Mouse (Mus musculus) right cerebral cortex, postnatal 4 days (tissue): Measurements from ENCODE around the gene Pole2.

Experiments
- DNase-seq: peaks from one replicate; pipeline ENCODE4 v3.0.0-alpha.2; 2022

The Pole2 gene

GRCm38 (mm10) chr12:69210056-69210979 is 17.7 kb downstream of the Pole2 start:
- no peak for DNase-seq

DNA sequence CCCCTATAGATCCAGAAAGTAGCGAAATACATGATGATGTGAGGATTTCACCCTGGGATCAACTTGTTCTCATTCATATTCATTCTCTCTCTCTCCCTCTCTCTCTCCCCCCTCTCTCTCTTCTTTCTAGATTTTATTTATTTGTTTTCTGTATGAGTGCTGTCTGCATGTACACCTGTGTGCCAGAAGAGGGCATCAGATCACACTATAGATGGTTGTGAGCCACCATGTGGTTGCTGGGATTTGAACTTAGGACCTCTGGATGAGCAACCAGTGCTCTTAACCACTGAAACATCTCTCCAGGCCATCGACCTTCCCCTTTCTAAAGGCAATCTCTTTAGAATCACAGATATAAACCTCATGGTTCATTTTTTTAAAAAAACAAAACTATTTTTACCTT is 19.5 kb downstream of the Pole2 start:
- DNase-seq = no peak

- DNase-seq = no peak
These were observed 20.1 kb downstream of the Pole2 start for GRCm38 (mm10) chr12:69207926-69208325.

DNA sequence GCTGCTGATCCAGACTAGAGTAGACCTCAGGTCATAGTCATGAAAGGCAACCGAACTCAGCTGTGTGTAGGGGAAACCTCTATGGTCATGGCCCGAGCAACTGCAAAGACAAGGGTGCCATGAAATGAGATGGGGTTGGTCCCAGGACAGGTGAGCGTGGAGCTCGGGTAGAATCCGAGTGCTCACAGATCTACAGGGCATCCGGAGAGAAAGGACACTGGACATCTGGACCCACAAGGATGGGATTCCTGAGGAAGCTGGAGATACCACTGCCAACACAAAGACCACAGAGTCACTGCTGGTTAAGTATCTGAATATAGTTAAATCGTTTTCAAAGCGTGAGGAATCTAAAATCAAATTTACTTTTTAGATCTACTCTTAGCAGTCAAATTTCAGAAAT is 20.6 kb downstream of the Pole2 start:
- DNase-seq = no peak

- DNase-seq = no peak
These were observed 23.8 kb downstream of the Pole2 start, which contains the start of gene Gm49384 for GRCm38 (mm10) chr12:69204052-69204833. Gene Gm49384, minus strand, starts transcription at chr12:69204267.

- no peak for DNase-seq
These were observed 29.0 kb downstream of the Pole2 start for GRCm38 (mm10) chr12:69198985-69199384.

- DNase-seq = peak; percentile 57
These were observed 29.8 kb downstream of the Pole2 start, which contains the start of gene Dnaaf2 for GRCm38 (mm10) chr12:69198164-69198535. Gene Dnaaf2, minus strand, starts transcription at chr12:69198429.

DNA sequence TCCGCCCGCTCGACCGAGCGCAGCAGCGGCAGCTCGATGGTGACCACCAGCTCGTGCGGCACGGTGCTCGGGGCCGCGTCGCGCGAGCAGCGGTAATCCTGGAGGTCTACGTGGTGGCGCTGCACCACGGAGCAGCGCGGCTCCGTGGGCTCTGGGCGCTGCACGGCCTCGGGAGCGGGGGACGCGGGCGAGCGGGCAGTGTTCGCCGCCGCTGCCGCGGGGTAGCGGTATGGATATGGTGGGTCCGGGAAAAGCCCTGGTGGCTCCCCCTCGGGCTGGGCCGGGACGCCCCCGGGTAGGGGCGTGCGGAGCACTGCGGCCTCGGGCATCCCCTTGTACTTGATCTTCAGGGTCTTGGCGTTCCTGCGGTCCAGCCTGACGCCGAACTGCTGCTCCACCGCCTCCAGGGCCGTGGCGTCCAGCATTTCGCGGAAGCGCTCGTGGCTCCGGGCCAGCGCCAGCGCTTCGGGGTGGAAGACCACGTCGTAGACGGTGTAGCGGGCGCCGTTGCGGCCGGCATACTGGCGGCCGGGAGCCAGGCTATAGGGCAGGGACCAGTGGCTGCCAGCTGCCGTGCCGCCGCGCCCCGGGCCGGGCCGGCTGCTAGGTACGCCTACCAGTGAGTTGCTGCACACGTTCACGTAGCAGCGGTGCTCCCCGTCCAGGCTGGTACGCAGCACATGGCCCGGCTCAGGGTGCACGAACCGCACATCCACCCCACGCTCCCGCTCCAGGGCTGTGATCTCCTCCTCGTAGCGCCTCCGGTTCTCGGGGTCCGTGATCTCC is 30.4 kb downstream of the Pole2 start:
- peak; percentile 62 for DNase-seq

- DNase-seq = peak; percentile 68
These were observed 31.3 kb downstream of the Pole2 start, which contains the start of gene Gm49383 for GRCm38 (mm10) chr12:69196444-69197377. Gene Gm49383, minus strand, starts transcription at chr12:69197104.

DNA sequence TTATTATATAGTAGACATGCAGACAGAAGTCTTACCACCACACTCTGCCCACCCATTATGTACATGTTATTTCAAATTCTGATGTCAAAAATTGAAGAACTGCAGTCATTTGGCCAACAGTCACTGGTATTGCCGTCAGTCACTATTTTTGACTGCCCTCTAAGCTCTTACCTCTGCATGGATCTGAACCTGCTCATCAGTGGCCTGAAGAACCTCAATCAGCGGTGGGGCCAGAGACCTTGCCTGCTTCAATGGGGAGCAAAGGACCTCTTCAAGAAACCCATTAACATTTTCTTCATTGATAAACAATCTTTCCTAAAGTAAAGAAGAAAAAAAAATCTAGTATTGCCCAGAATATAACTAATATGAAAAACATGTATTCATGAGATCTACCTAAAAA is 35.4 kb downstream of the Pole2 start:
- no peak for DNase-seq

DNA sequence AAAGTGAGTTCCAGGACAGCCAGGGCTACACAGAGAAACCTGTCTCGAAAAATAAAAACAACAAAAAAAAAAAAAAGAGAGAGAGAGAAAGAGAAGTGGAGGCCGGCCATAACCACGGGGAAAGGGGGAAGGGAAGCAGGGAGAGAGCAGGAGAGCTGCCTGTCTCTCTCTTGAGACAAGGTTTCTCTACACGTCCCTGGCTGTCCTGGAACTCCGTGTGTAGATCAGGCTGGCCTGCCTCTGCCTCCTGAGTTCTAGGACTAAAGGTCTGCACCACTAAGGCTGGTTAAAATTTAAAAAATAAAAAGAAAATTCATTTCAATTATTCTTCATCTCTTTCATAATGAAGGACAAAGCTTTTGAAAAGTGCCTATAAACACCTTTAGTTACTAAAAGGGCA is 36.6 kb downstream of the Pole2 start:
- DNase-seq = no peak

GRCm38 (mm10) chr12:69190522-69190921 is 37.5 kb downstream of the Pole2 start:
- no peak for DNase-seq

GRCm38 (mm10) chr12:69190074-69190473 is 37.9 kb downstream of the Pole2 start:
- DNase-seq = no peak

DNA sequence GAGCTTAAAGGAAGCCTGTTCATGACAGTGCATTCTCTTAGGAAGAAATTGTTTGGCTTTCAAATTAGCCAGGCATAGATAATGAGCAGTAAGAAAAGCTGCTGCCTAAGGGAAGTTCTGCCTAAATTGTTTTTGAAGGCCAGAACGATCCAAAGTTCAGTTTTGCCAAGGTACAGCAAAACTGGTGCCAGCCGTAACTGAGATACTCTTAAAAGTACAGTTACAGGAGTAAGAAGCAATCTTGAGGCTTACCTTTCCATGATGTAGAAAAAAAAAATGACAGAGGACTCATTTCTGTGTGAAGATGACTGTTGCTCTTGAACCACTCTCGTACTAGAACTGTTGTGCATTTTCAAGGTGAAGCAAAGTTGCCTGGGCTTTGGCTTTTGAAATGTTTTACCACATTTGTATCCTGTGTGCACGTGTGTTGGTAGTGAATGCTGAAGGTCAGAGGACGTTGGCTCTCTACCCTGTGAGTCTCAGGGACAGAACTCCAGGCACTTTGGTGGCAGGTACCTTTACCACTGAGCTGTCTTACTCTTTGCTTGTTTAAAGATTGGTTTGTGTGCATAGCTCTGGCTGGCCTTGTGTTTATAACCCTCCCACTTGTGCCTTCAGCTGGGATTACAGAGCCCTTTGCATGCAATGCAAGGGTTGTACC is 41.1 kb downstream of the Pole2 start:
- DNase-seq = no peak

DNA sequence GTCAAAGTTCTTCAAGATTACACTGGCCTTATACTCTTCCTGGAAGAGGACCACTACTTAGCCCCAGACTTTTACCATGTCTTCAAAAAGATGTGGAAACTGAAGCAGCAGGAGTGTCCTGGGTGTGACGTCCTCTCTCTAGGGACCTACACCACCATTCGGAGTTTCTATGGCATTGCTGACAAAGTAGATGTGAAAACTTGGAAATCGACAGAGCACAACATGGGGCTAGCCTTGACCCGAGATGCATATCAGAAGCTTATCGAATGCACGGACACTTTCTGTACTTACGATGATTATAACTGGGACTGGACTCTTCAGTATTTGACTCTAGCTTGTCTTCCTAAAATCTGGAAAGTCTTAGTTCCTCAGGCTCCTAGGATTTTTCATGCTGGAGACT is 42.6 kb downstream of the Pole2 start:
- no peak for DNase-seq

DNA sequence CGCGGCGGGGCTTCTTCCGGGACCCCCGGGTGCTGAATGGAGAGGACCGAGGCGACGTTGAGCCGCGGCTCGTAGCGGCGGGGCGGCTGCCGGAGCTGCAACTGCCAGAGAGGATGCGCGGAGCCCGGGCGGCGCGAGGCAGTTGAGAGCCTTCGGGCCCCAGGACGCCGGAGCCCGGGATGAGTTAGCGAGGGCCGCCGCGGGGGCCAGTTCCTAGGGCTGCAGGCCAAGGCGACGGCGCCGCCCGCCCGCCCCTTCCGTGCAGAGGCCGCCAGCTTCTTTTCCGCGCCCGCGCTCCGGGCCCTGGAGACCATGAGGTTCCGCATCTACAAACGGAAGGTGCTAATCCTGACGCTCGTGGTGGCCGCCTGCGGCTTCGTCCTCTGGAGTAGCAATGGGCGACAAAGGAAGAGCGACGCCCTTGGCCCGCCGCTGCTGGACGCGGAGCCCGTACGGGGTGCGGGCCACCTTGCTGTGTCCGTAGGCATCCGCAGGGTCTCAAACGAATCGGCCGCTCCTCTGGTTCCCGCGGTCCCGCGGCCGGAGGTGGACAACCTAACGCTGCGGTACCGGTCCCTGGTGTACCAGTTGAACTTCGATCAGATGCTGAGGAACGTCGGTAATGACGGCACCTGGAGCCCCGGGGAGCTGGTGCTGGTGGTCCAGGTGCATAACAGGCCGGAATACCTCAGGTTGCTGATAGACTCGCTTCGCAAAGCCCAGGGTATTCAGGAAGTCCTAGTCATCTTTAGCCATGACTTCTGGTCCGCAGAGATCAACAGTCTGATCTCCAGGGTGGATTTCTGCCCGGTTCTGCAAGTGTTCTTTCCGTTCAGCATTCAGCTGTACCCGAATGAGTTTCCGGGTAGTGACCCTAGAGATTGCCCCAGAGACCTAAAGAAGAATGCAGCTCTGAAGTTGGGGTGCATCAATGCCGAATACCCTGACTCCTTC is 43.4 kb downstream of the Pole2 start:
- DNase-seq = no peak

DNA sequence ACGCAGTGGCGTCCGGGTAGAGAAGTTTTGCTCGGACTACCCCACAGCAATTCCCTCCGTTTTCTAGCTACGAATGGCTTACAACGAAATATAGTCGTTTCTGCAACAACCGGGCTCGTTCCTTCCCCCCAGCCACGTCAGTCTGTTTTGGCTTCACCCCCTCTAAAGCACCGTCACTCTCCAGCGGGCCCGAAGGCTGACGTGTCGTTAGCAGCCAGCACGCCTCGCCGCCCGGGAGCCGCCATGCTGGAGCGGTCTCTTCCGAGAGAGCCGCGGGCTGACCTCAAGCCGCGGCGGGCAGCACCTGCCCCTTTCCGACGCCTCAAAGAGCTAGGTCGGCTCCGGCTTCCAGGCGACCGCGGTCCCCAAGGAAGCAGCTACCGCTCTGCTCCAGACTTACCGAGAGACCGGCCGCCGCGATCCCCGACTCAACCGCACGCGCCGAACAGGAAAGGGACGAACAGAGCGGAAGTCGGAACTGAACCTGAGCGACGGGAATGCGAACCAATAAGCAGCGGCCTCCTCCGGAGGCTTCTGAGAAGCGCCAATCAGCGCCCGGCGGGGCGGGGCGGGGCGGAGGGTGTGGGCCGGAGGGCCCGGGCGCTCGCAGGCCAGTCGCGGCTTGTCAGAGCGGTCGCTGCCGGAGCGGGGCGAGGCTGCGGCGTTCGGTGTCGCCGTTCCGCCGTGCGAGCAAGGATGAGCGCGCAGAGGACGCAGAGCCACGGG is 44.2 kb downstream of the Pole2 start, which contains the start of the genes Rpl36al and Mgat2:
Gene Rpl36al, minus strand, starts transcription at position 501 of the 726 bp plus-strand sequence.
Gene Mgat2, plus strand, starts transcription at position 575 of the 726 bp plus-strand sequence.
- DNase-seq = peak; percentile 100

DNA sequence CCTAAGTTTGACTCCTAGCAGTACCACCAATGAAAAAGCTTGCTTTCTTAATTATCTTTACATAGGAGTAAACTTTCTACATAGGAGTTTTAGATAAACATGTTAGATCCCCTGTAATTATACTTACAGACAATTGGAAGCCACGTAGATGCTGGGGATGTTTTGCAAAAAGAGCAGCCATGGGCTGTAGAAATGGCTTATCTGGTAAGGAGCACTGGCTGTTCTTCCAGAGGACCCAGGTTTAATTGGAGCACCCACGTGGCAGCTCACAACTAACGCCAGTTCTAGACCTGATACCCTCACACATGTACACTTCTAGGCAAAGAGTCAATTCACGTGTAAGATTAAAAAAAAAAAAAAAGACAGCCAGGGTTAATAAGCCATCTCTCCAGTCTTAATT is 46.2 kb downstream of the Pole2 start:
- no peak for DNase-seq

GRCm38 (mm10) chr12:69179371-69179770 is 48.6 kb downstream of the Pole2 start:
- DNase-seq = no peak
